Mouse (Mus musculus) urinary bladder, postnatal 14 days (tissue): ENCODE measurements around the gene Eif3l.

ENCODE experiments used
- DNase-seq: peaks from one replicate; pipeline ENCODE4 v3.0.0; 2021; ENCODE audit warnings: low spot score

Gene Eif3l

GRCm38 (mm10) chr15:79050160-79050845, 24.7 kb upstream of the Eif3l start:
- DNase-seq = no peak

- no peak for DNase-seq
Measured at GRCm38 (mm10) chr15:79050964-79051363, 24.0 kb upstream of the Eif3l start.

GRCm38 (mm10) chr15:79051461-79052360, 23.3 kb upstream of the Eif3l start:
- DNase-seq = peak; percentile 42

GRCm38 (mm10) chr15:79052366-79052765, 22.6 kb upstream of the Eif3l start:
- no peak for DNase-seq

GRCm38 (mm10) chr15:79056601-79057000, 18.4 kb upstream of the Eif3l start:
- DNase-seq = no peak

- DNase-seq = no peak
Measured at GRCm38 (mm10) chr15:79057850-79058249, 17.1 kb upstream of the Eif3l start.

GRCm38 (mm10) chr15:79060887-79061565, 14.0 kb upstream of the Eif3l start:
- DNase-seq = no peak

GRCm38 (mm10) chr15:79062376-79063159, 12.4 kb upstream of the Eif3l start, which contains the start of gene Ankrd54:
Gene Ankrd54 (minus strand): TSS chr15:79062893.
- DNase-seq = peak; percentile 97

GRCm38 (mm10) chr15:79063160-79063740, 11.7 kb upstream of the Eif3l start:
- no peak for DNase-seq

GRCm38 (mm10) chr15:79065086-79065770, 9.8 kb upstream of the Eif3l start:
- no peak for DNase-seq

GRCm38 (mm10) chr15:79066276-79066675, 8.7 kb upstream of the Eif3l start:
- no peak for DNase-seq

- DNase-seq = no peak
Measured at GRCm38 (mm10) chr15:79067631-79068030, 7.3 kb upstream of the Eif3l start.

- DNase-seq = no peak
Measured at GRCm38 (mm10) chr15:79068416-79068815, 6.6 kb upstream of the Eif3l start.

- peak; percentile 38 for DNase-seq
Measured at GRCm38 (mm10) chr15:79071117-79072039, 3.6 kb upstream of the Eif3l start.

GRCm38 (mm10) chr15:79073752-79074151, 1.2 kb upstream of the Eif3l start:
- DNase-seq = no peak

- no peak for DNase-seq
Measured at GRCm38 (mm10) chr15:79074446-79074845, 533 bp upstream of the Eif3l start.

- no peak for DNase-seq
Measured at GRCm38 (mm10) chr15:79075658-79076365, 833 bp downstream of the Eif3l start.

- DNase-seq = no peak
Measured at GRCm38 (mm10) chr15:79079567-79079966, 4.6 kb downstream of the Eif3l start.

- DNase-seq = no peak
Measured at GRCm38 (mm10) chr15:79092284-79092683, 17.3 kb downstream of the Eif3l start.
